Mouse (Mus musculus): Measurements from ENCODE around the gene Ascc3.

Ascc3 gene

DNA sequence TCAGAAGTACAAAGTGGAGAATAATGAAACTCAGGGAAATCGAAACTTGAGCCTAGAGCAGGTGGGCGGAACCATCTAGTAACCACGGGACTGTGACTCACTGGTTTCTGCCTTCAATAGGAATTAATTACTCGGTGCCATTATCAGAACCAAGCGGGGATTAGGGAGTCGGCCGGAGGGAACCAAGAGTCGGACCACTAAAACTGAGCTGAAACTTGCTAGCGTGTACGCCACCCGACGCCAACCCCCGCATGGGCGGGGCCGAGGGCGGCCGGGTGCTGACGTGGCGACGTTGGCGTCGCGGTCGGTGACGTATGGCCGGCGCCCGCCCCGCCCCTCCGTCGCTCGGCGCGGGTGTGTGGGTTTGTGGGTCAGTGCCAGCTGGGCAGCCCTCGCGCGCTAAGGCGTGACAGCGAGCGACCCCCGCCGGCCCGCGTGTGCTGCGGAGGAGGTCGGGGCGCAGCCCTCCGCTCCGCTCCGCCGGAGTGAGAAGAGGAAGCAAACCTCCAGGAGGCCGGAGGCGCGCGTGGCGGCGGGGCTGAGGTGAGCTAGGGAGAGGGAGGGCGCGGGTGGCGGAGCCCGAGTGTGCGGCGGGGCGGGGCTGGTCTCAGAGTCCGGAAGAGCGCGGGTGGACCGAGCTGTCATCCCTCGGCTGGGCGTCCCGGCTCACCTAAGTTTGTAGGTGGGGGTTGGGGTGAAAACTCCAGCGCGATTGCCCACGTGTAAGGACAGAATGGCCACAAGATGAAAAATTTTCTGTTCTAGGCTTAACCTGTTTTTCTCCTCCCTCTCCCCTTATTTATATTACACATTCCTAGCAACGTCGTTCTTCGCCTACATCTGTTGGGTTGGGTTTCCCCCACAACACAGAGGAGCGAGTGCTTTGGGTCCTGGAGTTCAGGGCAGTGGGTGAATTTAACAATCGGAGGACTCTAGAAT lies at the start of gene Ascc3:
Gene Ascc3 (plus strand): TSS at position 315 of the 939 bp plus-strand sequence.
- peak; percentile 90 for DNase-seq

DNA sequence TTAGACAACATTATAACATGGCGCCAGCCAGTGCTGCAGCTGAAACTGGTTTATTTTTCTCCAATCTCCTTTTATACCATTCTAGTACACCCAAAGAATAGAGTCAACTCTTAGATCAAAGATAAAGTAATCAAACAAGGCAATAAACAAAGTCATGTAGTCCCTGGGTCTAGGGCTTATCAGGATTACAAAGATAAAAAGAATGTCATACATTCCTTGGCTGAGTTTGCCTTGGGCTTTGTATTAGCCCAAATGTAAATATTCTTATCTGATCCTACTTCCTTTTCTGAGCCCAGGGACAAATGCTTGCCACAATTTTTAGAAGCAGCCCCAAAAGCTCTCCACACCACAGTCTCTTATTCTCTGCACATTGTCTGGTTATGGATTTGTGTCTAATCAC lies 7.7 kb upstream of the Ascc3 start:
- DNase-seq, result no peak

DNA sequence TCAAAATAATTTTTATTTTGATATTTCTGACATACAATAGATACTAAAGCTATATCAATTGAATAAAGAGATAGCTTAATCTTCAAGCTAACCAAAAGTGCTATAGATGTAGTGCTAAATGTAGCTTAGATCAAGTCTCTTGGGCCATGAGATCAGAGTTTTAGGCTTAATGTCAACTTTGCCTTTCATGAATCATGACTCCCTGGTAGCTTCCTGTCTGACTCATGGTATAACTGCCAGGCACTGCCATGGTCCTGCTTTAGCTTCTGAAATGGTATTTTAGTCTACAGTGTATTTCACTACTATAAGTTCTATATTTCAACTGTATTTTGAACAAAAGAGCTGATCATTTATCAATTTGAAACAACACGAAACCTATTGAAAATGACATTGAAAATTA lies 5.9 kb upstream of the Ascc3 start:
- DNase-seq, result no peak

DNA sequence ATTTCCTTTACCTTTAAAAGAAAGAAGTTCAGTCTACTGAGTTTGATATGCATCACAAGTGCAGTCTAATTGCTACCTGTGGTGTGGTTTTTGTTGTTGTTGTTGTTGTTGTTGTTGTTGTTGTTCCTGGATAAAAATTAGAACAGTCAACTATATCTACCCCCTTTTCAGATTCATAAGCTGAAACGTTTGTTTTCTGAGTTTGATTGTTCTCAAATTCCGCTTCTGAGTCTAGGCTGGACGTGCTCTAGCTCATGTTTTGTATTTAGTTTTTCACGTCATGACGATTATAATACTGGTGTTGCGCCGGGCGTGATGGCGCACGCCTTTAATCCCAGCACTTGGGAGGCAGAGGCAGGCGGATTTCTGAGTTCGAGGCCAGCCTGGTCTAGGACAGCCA lies 902 bp downstream of the Ascc3 start:
- DNase-seq, result no peak

DNA sequence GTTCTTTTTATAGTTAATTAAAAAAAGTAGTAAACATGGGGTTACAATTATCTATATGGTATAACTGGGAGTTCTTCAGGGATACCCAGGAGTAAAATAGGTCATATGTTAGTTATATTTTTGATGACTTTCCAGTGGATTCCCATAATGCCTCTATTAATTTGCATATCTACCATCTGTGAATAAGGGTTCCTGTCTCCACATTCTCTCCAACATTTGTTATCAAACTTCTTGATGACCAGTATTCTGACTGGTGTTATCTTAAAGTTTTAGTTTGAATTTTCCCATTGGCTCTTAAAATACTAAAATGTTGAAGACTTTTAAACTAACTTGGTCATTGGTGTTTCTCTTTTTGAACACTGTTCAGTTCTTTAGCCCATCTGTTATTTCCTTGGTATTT lies 2.9 kb downstream of the Ascc3 start:
- no peak for DNase-seq

DNA sequence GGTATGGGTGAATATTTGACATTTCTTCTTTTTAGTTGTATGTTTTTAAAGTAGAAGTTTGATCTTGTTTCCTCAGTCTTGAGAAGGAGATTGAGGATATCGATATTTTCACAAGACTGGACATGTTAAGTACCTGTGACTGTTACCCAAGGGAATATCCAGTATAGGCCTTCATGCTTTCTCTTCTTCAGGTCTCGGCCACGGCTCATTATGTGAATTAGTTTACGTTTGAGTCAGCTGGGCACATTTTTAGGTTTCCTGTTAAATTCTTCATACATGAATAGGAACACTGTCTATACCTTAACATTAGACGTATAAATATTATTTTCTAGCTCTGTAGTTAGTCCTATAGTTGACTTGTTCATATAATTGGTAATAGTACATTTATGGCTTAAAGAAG lies 12.4 kb downstream of the Ascc3 start:
- DNase-seq, result no peak

DNA sequence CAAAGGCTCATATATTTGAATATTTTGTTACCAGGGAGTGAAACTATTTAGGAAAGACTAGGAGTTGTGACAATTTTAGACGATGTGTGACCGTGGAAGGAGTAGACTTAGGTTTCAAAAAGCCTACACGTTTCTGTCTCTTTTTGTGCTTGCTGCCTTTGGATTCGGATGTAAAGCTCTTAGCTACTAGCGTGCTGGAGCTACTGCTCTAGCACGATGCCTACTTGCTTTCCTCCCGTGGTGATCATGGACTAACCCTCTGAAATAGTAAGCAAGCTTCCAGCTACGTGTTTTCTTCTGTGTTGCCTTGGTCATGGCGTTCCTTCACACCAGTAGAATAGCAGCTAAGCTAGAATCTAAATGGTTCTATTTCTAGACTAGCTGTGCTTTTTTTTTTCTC lies 21.4 kb downstream of the Ascc3 start:
- no peak for DNase-seq

DNA sequence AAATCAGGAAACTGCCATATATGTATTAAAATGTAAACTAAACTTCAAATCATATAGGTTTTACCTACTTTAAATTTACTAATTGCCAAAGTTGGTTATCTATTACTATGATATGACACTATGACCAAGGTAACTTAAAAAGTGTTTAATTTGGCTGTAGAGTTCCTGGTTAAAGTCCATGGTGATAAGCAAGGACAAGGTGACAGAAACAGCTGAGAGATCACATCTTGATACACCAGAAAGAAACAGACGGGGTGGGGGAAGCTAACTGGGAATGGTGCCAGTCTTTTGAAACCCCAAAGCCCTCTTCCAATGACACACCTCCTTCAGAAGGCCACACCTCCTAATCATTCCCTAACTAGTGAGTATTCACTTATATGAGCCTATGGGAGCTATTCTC lies 33.4 kb downstream of the Ascc3 start:
- DNase-seq, result no peak

DNA sequence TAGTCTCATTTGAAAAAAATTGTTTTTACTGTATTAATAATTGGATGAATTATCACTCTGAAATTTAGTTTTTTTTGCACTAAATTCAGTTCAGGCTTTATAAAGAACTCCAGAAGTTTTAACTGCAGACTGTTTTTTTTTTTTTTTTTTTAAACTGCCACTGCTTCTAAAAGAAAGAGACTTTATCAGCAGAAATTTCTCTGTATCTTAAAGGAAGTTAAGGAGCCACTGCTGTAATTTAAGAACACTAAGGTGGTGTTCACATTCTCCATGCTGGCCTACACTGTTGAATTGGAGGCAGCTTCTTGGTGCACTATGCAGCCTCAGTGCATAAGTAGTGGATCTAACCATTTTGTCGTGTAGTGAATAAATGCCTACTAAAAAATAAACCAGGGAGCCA lies 47.1 kb downstream of the Ascc3 start:
- no peak for DNase-seq

DNA sequence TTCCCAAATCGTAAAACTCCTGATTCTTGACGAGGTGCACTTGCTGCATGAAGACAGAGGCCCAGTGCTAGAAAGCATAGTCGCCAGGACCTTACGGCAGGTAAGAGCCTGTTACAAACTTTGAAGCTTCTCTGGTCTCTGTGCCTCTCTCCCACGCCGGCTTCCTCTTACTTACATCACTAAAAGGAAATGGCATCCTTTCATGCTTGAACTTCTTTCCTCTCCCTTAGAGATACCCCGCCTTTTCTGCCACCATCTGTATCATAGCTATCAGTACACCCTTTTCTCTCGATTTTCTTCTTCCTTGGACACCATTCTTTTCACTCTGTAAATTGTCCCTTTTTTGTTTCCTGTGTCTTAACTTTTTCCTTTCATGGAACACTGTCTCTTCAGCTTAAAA lies 58.1 kb downstream of the Ascc3 start:
- DNase-seq, result no peak

DNA sequence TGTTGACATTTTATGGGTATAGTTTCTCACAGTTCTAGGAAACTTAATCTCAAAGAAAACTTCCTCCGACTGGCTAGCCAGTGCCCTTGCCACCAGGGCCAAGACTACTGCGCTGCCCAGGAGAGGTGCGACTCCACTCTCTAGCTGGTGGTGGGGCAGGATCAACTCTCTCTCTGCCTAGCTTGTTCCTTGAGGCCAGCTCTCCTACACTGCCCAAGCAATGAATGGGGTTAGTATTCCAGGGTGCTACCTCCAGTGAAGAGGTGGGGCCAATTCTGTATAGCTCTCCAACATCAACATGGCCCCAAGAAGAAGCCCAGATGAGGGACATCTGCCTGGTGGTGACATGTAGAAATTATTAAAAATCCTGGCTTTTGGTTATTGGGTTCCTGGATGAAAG lies 61.1 kb downstream of the Ascc3 start:
- no peak for DNase-seq

DNA sequence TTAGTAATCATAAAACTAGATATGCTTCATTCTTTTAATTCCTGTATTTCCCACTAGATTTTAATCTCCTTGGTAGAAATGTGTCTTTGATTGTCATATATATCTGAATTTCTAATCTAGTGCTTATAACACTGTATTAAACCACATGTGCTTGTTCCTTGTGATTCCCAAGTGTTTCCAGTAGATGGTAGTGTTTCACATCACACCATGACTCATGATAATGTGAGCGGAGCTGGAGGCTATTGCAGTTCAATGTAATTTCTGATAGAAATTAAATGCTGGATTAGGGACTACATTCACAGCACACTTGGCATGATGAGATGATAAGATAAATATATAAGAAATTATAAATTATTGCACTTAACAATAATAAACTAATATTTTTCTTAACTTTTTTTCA lies 64.9 kb downstream of the Ascc3 start:
- DNase-seq, result no peak

DNA sequence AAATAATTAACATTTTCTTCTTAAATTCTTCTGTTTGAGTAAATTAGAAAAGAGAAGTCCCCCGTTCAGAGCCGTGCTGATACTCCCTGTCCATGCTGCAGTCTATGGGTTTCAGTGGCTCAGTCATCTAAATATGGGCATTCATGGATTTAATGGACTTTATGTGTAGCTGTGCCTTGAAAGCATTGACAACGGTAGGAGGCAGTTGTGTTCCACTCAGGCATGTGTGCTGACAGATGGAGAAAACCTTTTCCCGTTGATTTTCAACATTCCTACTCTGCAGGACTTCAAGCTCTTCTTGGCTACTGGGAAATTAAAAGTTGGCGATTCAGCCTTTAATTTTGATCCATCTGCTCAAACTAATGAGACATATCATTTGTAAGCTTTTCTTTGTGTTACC lies 79.0 kb downstream of the Ascc3 start:
- DNase-seq, result no peak

DNA sequence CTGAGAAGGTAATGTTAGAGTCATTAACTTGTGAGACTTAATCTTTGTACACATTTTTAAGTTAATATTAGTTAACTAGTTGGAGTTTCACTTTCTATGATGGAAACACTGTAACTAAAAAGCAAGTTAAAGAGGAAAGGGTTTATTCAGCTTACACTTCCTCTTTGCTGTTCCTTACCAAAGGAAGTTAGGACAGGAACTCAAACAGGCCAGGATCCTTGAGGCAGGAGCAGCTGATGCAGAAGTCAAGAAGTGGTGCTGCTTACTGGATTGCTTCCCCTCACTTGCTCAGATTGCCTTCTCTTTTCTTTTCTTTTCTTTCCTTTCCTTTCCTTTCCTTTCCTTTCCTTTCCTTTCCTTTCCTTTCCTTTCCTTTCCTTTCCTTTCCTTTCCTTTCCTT lies 97.9 kb downstream of the Ascc3 start:
- no peak for DNase-seq

DNA sequence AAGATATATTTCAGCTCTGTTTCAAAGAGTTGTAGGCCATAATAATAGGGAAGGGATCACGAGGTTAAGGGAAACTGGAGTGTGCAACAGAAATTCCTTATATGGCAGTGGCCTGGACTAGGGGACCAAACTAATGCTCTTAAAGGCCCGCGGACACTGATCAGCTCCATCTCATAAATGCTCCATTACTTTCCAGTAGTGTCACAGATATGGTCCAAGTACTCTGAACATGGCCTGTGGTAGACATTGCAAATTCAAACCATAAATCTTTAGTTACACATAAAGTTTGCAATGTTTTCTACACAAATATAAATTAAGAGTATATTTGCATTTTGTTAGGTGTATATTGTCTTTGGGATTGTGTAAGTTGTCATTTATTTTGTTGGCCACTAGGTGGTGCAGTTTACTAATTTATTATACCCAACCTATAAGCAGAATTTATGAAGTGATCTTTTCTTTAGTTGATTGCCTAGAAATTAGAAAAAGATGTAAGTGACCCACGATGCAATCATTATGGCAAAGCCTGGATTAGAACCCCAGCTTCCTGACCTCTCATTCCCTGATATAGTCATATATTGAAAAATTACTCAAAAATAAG lies 106.5 kb downstream of the Ascc3 start:
- no peak for DNase-seq

DNA sequence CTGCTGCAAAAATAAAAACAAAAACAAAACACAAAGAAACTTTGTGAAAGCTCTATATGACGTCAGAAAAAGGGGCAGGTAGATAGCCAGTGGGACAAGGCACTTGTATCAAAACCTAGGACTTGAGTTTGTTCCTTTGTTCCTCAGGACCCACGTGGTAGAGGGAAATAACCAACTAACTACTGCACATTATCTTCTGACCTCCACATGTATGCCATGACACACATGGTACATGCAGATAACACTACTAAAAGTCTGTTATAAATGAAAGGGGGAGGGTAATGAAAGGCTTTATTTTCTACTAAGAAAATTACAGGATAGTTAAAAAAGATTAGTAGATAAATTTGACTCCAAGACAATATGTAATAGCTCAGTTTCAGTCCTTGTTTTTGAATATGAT lies 109.3 kb downstream of the Ascc3 start:
- no peak for DNase-seq

DNA sequence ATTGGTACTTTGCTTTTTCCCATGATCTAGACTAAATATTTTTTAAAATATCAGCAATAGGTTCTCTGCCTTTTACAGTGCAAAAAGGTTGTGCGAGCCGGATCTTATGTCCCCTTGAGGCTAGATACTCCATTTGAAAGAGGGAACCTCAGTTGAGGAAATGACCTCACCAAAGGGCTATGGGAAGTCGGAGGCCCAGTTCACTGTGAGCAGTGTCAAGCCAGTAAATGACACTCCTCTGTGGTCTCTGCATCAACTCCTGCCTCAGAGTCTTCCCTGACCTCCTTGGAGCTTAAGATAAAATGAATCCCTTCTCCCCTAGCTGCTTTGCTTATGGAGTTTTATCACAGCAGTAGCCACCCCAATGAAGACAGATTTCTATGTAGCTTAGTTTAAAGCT lies 109.9 kb downstream of the Ascc3 start:
- DNase-seq, result no peak

DNA sequence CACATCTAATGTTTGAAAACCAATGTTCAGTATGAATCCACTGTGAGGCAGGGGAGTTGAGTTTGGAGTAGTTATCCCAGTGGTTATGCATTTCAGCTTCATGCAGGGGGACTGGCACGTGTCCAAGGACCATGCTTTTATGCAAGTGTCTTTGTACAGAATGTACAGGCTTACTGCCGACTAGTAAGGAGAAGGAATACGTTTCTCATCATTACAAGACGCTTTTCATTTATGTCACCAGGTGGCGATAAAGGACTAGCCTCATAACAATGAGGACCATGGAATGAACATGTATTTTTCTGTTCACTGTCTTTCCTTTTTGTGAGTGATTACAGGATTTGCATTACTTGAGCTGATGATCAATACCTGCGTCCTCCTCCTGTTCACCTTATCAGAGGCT lies 111.7 kb downstream of the Ascc3 start:
- DNase-seq, result peak; percentile 32

DNA sequence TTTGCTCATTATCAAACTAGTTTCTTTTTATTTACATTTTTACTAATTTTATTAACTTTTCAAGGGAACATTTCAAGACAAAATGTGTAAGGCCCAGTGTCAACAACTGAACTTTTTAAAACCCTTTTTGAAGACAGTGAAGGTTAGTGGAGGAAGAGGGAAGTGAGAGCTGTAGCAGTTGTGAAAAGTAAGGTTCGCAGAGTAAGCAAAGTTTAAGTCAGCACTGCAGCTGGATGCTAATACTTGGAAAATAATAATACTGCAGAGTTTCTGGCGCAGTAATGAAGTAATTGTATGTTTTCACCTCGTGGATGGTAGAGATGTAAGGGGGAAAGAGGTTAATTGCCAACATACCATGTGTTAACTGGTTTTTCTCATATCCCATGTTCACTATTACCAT lies 112.4 kb downstream of the Ascc3 start:
- DNase-seq, result no peak

DNA sequence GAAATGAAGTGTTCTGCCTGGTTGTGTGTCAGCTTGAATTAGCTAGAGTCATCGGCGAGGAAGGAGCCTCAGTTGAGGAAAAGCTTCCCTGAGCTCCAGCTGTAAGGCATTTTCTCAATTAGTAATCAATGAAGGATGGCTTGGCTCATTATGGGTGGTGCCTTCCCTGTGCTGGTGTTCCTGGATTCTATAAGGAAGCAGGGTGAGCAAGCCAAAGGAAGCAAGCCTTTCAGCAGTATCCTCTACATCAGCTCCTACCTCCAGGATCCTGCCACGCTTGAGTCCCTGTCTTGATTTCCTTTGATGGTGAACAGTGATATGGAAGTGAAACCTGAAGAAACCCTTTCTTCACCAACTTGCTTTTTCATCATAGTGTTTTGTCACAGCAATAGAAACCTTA lies 118.8 kb downstream of the Ascc3 start:
- no peak for DNase-seq

DNA sequence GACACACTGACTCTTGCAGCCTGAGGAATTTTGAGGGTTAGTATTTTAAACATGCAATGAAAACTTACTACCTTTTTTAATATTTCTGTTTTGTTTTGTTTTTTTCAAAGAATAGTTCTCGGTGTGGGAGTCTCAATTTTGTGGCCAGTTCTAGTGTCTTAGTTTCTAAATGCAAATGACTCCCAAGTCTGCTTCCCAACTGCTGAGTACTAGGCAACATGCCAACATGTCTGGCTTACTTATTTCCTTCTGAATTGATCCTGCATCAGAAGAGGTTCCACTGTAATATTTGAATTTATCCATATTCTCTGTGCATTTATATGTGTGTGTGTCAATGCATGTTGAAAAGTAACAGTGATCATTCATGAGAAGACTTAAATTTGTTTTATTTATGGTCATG lies 119.3 kb downstream of the Ascc3 start:
- DNase-seq, result no peak

DNA sequence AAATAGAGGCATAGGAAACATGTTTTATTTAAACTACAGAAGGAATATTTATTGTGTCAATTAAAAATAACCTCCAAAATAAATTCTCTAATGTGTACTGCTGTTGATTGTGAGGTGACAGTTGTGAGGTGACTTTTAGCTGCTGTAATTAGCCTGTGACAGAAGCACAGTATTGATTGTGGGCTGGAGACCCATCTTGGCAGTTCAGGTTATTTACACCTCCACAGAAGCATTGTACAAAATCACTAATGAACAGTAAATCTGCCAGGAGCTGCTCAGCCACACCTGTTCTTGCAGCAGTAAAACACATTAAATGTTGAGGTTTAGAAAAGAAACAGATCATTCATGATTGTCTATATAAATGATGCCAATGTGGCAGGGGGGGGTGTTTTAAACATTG lies 141.0 kb downstream of the Ascc3 start:
- no peak for DNase-seq

DNA sequence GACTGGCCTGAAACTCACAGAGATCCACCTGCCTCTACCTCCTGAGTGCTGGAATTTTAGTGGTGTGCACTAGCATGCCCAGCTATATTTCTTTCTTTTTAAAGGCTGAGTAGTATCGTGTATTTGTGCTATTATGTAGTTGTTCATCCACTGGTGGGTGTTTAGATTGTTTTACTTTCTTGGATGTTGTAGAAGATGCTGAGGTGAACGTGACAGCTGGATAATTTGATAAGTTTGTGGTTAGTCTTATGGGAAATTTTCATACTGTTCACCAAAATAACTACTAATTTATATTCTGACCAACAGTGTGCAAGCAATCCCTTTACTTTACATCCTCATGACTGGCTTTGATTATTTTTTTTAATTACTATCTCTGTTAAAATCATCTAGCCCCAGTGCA lies 169.6 kb downstream of the Ascc3 start:
- DNase-seq, result no peak

DNA sequence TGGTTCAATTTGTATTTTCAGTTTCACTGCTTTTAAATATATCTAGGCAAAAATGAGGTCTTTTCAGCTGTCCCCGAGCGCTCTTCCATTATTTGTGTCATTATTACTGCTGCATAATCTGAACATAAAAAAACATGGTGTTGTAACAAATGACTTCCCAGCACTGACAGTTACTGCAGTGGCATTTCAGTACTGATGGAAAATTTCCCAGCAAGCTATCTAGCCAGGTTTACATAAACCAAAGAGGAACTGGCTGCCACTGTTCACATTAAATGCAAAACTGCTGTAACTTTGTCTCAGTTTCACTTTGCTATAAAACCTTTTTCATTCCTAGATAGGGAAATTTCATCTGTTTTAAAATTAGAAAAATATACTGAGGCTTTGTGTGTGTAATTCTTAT lies 170.5 kb downstream of the Ascc3 start:
- no peak for DNase-seq

All from right cerebral cortex, postnatal 14 days (tissue).